In the genomic region with DNA sequence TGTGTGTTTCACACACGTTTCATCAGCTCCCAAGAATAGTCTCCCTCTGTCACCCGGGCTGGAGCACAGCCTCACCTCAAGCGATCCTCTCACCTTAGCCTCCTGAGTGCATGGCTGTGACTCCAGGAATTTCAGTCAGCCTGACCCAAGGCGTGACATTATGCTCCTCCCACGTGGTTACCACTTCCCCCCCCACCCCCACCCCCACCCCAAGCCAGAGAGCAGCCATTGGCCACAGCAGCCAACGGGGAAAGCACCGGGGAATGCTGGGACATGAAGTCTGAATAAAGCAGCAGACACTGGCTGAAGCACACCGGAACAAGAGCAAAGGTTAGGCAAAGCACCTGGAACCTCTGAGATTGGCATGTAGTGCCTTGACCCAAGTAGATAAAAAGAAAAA, we compare ENCODE assay signal across 10 mouse cellular contexts. TPM values are rescaled to one million over a fixed set of nuclear protein-coding genes. Genes with fewer than 3 reads are reported as not detected.
DNase-seq lines count a peak whose midpoint lies in the region; ATAC-seq and TF ChIP-seq lines count a peak whose summit lies in the region.
"Had no signal": no experiment of that assay in that cellular context is flagged by ENCODE, and none has a peak within 500 bp of the region (broad histone marks: within the 10 kb centered on the region; RNA-seq: fewer than 3 reads in every experiment).

No protein-coding gene starts in this region.

- peak; percentile 67; the same call in 1 of the 2 replicates for ATAC-seq in kidney, embryonic 15.5 days (replicated peaks; ENCODE audit: low FRiP score)
- ATAC-seq: Patski had no signal

- H3K4me2 ChIP-seq in kidney, embryonic 15.5 days, result peak overlapping the region; percentile 37

- no peak for TF ChIP-seq POLR2A in cerebellum, adult 2 months (IDR thresholded peaks at IDR 0.05; ENCODE audit: borderline replicate concordance, insufficient read depth, low read length)

- H3K9me3 ChIP-seq in kidney, embryonic 15.5 days (replicated peaks), result no peaks in the 10 kb centered on the region

- peak; percentile 38 to 49 for DNase-seq in heart, adult 18-20 months
- no peak for DNase-seq in heart, postnatal 25 days (ENCODE audit: low spot score)
- DNase-seq in heart, adult 9 months (ENCODE audit: low spot score in 2 of 2), result peak; percentile 21 to 24
- peak; percentile 44 for DNase-seq in mesoderm, embryonic 11.5 days (ENCODE audit: low read depth, low spot score)
- no peak for DNase-seq in spleen, postnatal 4 days (ENCODE audit: low spot score in 2 of 2)
- DNase-seq in cerebellum, adult 2 months, result no peak
- no peak for DNase-seq in urinary bladder, adult 18-20 months (ENCODE audit: low spot score in 2 of 2)

- WGBS in kidney, embryonic 15.5 days, result 31% methylated on average over 8 of the region's 8 CpGs
- 39% methylated on average over 8 of the region's 8 CpGs for WGBS in cerebellum, adult 2 months

- intact Hi-C loops in heart, postnatal 25 days (cut with DNase I), result no loop called here

- no peak overlapping the region for H3K9ac ChIP-seq in kidney, embryonic 15.5 days

- peaks cover 4% of the 10 kb centered on the region; the same call in 1 of the 2 replicates for H3K4me1 ChIP-seq in kidney, embryonic 15.5 days
- H3K4me1 ChIP-seq in cerebellum, adult 2 months (ENCODE audit: control insufficient read depth, insufficient read depth, low read length), result no peaks in the 10 kb centered on the region

- no peaks in the 10 kb centered on the region for H3K36me3 ChIP-seq in kidney, embryonic 15.5 days

- H3K27me3 ChIP-seq in kidney, embryonic 15.5 days, result no peaks in the 10 kb centered on the region
- H3K27me3 ChIP-seq in cerebellum, adult 2 months (ENCODE audit: control insufficient read depth, insufficient read depth, low read length), result no peaks in the 10 kb centered on the region
- H3K27me3 ChIP-seq: Patski had no signal

- no peak for TF ChIP-seq CTCF in cerebellum, adult 2 months (IDR thresholded peaks at IDR 0.05; ENCODE audit: borderline replicate concordance, insufficient read depth, low read depth, low read length)

- no peak overlapping the region for H3K4me3 ChIP-seq in kidney, embryonic 15.5 days (replicated peaks)
- H3K4me3 ChIP-seq in cerebellum, adult 2 months (replicated peaks; ENCODE audit: insufficient read depth, low read depth, low read length), result no peak overlapping the region

- no peak overlapping the region for H3K27ac ChIP-seq in kidney, embryonic 15.5 days
- H3K27ac ChIP-seq in cerebellum, adult 2 months (ENCODE audit: insufficient read depth, low read length), result no peak overlapping the region

RNA-seq across cellular contexts. Expression of a gene that starts 21.5 kb away (rescaled TPM):
- total RNA-seq in heart, adult 18-20 months (2021), result not detected
- total RNA-seq in heart, postnatal 25 days (2021), result not detected
- not detected in 2 replicates for polyA plus RNA-seq in kidney, embryonic 15.5 days (2015; fragmentation: Nextera tagmentation; extraction: Ambion mirVana)
- polyA plus RNA-seq in cerebellum, adult 2 months (2012; rRNA removed), result not detected in 2 replicates
- total RNA-seq: neutrophil, adult 5-6 weeks had no signal
- polyA plus RNA-seq: Patski had no signal

RNA-seq across cellular contexts. Expression of a gene that starts 47.3 kb away (rescaled TPM):
- total RNA-seq in heart, adult 18-20 months (2021), result 1 to 10 TPM; 1.7 to 2.1 TPM
- total RNA-seq in heart, postnatal 25 days (2021), result 1 to 10 TPM; 2.6 to 2.7 TPM
- polyA plus RNA-seq in kidney, embryonic 15.5 days (2015; fragmentation: Nextera tagmentation; extraction: Ambion mirVana), result 9.4 and 15.2 TPM in 2 replicates
- polyA plus RNA-seq in cerebellum, adult 2 months (2012; rRNA removed), result 178 and 197 TPM in 2 replicates
- total RNA-seq: neutrophil, adult 5-6 weeks had no signal

Comparison
In these comparisons a context has a peak if more than half of its experiments do, and no peak if none do; other contexts are left out.
1. DNase-seq: peak in heart, adult 18-20 months (2 of 2), heart, adult 9 months (2 of 2) and mesoderm, embryonic 11.5 days (single experiment); none in heart, postnatal 25 days (single experiment), spleen, postnatal 4 days (0 of 2), cerebellum, adult 2 months (0 of 2) and urinary bladder, adult 18-20 months (0 of 2).